Mouse (Mus musculus): ENCODE measurements around the gene Abhd10. TPM values are rescaled to one million over a fixed set of nuclear protein-coding genes. Genes with fewer than 3 reads are reported as not detected.

Abhd10 gene
- 10 to 100 TPM; 19.1 to 21.6 TPM for total RNA-seq (2021)

- DNase-seq = peak; percentile 94 to 96
These were observed at the start of gene Abhd10 for GRCm38 (mm10) chr16:45742615-45743476. TSS of gene Abhd10 (minus strand) at chr16:45742955.

- DNase-seq = no peak
These were observed 48.5 kb upstream of the Abhd10 start for GRCm38 (mm10) chr16:45791286-45791685.

GRCm38 (mm10) chr16:45789311-45789710 lies 46.6 kb upstream of the Abhd10 start:
- no peak for DNase-seq

GRCm38 (mm10) chr16:45787650-45788049 lies 44.9 kb upstream of the Abhd10 start:
- DNase-seq = no peak

GRCm38 (mm10) chr16:45786639-45787038 lies 43.9 kb upstream of the Abhd10 start:
- DNase-seq = no peak

GRCm38 (mm10) chr16:45780001-45780400 lies 37.2 kb upstream of the Abhd10 start:
- no peak for DNase-seq

GRCm38 (mm10) chr16:45774813-45775212 lies 32.1 kb upstream of the Abhd10 start:
- DNase-seq = no peak

GRCm38 (mm10) chr16:45770914-45771313 lies 28.2 kb upstream of the Abhd10 start:
- no peak for DNase-seq

GRCm38 (mm10) chr16:45767853-45768640 lies 25.3 kb upstream of the Abhd10 start:
- DNase-seq = no peak

- DNase-seq = no peak
These were observed 24.7 kb upstream of the Abhd10 start for GRCm38 (mm10) chr16:45767434-45767833.

- no peak for DNase-seq
These were observed 23.2 kb upstream of the Abhd10 start for GRCm38 (mm10) chr16:45765801-45766494.

GRCm38 (mm10) chr16:45765102-45765501 lies 22.3 kb upstream of the Abhd10 start:
- DNase-seq = no peak

GRCm38 (mm10) chr16:45762859-45763505 lies 20.2 kb upstream of the Abhd10 start:
- no peak for DNase-seq

- no peak for DNase-seq
These were observed 18.7 kb upstream of the Abhd10 start for GRCm38 (mm10) chr16:45761425-45761824.

GRCm38 (mm10) chr16:45758726-45759269 lies 16.0 kb upstream of the Abhd10 start:
- DNase-seq = no peak

- DNase-seq = no peak
These were observed 14.8 kb upstream of the Abhd10 start for GRCm38 (mm10) chr16:45757421-45758078.

GRCm38 (mm10) chr16:45756855-45757254 lies 14.1 kb upstream of the Abhd10 start:
- DNase-seq = no peak

- no peak for DNase-seq
These were observed 913 bp upstream of the Abhd10 start for GRCm38 (mm10) chr16:45743591-45744144.

- DNase-seq = no peak
These were observed 4.9 kb downstream of the Abhd10 start for GRCm38 (mm10) chr16:45737880-45738279.

GRCm38 (mm10) chr16:45736724-45737123 lies 6.0 kb downstream of the Abhd10 start:
- DNase-seq = no peak

GRCm38 (mm10) chr16:45729163-45729562 lies 13.6 kb downstream of the Abhd10 start:
- no peak for DNase-seq

Data from layer of hippocampus, postnatal 36 days (tissue).